Mouse (Mus musculus) hematopoietic stem cell, adult 5-6 weeks (primary cell): ENCODE data around the gene Pdxdc1. TPM values are rescaled to one million over a fixed set of nuclear protein-coding genes. Genes with fewer than 3 reads are reported as not detected.
"Not testable (repeated sequence)": the region's sequence is repeated elsewhere in the genome, so short reads cannot be mapped to it uniquely, and the experiment has no call there.

Experiments used
- ATAC-seq, 2 experiments: fragments of 125-278 bp in 1 of 2; replicated peaks in 1 of 2; 2 replicates each; pipeline ENCODE4 v1.8.0; 2016 to 2017; ENCODE audit warnings: inconsistent platforms in 2 of 2, mild to moderate bottlenecking in 2 of 2, moderate number of reproducible peaks in 2 of 2, low read depth in 1 of 2, moderate TSS enrichment in 1 of 2; ENCODE audit not compliant: low FRiP score in 2 of 2, poor library complexity in 2 of 2, severe bottlenecking in 2 of 2, insufficient read depth in 1 of 2, low TSS enrichment in 1 of 2
- total RNA-seq: library from RNA; stranded (forward); fragments of 172-1452, 232-1000 nt; gene quantifications from 2 replicates; pipeline ENCODE4 v1.2.3, GENCODE M21; 2017

Pdxdc1 gene
- total RNA-seq, 1 experiment from 2014 or later, result 109 TPM

DNA sequence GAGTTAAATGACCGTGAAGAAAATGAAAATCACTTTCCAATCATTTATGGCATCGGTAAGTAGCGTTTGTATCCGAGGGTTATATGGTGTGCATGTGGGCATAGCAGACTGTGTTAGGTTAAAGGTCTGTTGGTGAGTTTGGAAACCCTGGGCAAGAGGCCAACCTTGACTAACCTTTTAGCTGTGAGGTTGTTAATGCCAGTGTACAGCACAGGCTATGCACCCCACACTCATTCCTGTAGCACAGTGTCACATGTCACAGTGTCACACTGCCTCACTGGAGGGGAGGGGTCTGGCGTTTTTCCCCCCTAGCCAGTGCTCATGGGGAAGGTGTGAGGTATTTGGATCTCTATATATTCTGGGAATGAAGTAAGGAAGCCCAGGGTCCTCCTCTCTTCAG is 71.3 kb downstream of the Pdxdc1 start:
- no peak for ATAC-seq

DNA sequence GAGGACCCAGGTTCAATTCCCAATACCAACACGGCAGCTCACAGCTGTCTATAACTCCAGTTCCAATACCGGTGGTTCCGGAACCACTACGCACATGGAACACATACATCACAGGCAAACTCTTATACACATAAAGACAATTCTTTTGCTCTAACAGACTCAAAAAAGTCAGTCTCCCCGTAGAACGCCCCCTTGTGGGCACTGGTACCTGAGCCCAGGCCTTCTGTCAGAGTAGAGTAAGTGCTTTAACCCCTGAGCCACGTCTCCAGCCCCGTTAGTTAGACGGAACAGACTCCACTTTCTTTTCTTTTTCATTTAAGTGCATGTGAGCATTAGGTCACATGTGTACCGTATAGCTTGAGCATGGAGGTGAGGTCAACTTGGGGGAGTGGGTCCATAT is 72.5 kb downstream of the Pdxdc1 start:
- ATAC-seq, result no peak

DNA sequence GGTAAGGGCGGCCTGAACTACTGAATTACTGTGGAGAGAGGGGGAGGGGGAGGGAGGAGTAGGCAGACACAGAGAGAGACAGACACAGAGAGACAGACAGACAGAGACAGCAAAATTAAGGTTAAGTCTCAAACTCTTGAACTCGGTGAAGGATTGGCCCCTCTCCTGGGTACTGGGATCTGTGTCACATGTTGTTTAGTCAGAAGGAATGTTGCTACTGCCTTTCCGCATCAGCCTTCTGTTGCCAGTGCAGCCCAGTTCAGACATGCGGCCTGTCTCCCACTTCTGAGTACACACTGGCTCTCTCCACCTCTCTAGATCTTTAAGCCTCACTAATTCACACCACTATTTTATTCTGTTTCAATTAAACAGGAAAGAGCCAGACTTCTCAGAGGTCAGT is 76.4 kb downstream of the Pdxdc1 start:
- no peak for ATAC-seq

DNA sequence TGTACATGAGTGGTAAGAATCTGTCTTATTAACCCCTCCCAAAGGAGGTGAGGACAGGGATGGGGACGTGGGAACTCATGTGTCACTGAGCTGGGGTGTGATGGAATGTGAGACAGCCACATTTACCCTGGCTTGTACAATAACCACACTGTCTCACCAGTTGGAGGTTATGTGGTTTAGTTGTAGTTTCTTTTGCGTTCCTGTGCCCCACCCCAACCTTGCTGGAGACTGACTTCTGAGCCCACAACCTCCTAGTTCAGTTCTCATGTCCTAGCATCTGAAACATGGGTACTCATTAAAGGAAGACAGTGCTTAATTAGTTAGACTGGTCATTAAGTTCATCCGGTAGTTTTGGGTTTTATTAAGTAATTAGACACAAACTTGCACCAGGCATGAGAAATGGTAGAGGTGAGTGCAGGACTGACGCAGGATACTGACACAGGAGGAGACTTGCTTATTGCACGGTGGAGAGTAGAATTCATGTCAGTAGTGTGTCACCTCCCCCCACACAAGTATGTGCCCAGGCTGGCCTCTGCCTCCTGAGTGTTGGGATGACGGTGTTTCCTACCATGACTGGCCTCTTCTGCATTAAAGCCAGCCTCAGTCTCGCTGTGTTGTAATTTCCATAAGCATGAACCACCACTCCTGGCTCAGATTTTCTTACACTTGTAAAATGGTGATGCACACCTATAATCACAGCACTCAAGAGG is 77.0 kb downstream of the Pdxdc1 start:
- no peak for ATAC-seq

DNA sequence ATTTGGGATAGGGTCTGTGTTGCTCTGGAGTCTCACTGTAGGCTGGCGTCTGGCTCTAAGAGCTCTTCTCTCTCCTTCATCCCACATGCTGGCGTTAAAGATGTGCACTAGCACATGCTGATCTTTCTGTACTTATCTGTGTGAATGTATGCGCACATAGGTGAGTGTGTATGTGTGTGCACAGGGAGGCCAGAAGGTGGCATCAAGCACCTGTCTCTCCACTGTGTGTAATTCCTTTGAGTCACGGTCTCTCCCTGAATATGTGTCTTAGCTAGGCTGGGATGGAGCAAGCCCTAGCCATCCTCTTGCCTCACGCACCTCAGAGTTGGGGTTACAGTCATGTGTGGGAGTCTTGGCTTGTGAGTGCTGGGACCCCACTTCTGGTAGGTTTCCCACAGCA is 82.2 kb downstream of the Pdxdc1 start:
- ATAC-seq, result no peak

DNA sequence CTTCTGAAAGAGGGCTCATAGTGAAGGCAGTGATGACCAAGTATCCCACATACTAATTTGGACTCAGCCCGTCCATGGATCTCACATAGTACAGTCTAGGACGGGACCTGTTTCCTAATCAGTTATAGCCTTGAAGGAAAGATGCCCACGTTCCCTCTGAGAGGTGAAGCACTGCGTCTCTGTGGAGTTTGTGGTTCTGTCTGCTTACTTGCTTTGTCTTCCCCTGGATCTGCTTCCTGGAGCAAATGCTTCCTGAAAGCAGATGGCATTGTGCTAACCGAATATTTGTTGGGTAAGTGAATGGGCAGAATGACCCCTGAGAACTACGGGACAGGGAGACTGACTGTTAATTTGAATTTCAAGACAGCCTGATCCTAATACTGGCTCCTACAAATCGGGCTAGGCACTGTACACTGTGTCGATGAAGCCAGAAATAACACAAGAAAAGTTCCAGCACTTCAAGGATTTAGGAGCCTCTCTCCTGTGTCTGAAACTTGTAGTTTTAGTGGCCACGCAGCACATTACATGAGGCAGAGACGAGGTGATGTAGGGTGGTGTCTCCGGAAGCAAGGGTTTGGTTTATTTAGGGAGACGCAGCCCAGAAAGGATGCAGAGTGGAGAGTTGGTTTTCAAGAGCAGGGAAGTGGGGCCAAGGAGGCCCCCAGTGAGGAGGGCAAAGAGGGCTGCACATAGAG is 83.0 kb downstream of the Pdxdc1 start:
- peak in 1 of 2 experiments; percentile 5; a peak in 1 of 4 replicates for ATAC-seq

DNA sequence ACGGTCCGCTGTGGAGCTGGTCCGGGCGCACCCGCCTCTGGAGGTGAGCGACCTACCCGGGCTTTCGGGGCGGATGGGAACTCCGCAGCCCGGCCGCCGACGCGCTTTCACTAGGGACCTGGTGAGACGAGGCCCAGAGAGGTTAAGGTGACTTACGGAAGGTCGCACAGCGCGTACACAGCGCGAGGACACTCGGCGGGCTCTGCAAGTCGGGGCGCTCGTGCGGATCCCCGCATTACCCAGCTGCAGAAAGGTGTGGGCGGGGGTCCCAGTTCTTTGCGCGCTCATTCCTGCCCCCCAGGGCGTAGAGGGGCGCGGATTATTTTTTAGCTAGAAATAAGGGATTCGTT is 83.6 kb downstream of the Pdxdc1 start:
- ATAC-seq, result no peak

DNA sequence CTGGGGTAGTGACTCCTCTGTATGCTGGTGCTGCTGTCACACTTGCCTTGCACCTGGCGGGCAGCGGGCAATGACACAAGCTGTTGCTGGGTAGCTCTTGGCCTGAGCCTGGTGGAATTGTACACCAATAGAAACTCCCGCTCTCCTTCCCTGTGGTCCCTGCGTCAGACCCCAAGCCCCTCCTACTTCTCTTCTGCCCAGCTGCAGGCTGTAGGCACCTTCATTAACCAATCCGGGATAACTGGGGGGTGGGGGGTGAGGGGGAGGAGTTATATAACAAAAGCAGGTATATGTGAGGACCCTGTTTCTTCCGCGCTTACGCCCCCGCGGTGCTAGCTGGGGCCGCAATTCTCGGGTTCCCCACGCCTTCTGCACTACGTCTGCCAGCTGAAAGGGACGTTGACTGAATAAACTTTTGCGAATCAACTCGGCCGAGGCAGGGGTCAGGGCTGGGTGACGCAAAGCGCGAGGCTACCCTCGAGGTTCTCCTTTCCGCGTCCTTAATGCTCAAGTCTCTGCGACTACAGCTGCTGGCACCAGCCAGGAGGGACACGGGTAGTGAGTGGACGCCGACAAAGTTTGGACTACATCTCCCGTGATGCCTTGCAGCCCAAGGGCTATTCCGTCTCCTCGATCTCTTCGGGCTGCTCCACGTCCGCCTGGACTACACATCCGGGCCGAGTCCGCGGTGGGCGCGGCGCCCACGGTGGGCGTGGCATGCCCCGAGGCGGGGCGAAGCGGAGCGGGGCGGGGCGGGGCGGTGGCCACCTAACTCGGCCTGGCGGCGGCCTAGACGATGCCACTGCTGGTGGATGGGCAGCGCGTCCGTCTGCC is 84.2 kb downstream of the Pdxdc1 start, which contains the start of gene Ntan1:
Ntan1 (plus strand) TSS at position 286 of the 834 bp plus-strand sequence.
- ATAC-seq, result peak; percentile 91 to 92

DNA sequence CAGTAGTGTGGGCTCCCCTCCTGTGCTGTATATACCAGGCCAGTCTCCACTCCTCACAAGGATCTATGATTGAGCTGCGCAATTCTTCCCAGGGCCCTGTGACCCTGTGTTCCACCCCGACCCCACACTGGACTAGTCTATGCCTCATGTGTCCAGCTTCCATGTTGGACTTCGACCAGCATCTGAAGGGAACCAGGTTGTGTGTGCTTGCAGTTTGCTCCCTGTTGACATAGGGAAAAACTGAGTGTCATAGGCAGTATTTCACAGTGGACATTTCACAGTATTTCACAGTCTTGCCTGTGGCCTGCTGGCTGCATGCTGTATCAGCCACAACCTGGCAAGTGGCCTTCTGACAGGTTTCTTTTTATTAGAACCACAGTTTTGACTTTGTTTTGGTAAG is 89.7 kb downstream of the Pdxdc1 start:
- no peak for ATAC-seq

DNA sequence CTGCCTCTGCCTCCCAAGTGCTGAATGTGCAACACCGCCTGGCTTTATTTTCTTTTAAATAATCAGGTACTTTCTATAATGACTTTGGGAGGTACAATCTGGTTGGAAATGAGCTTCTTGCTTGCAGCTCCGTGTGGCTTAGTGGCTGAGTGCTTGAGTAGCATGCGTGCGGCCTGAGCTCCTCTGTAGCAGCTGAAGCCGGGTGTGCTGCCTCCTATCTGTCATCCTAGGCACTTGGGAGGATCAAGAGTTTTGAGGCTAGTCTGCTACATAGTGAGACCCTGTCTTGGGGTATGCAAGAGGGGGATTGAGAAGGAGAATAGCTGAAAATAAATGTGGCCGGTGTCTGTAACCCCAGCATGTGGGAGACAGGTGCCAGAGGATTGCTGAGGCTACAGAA is 90.8 kb downstream of the Pdxdc1 start:
- no peak for ATAC-seq

DNA sequence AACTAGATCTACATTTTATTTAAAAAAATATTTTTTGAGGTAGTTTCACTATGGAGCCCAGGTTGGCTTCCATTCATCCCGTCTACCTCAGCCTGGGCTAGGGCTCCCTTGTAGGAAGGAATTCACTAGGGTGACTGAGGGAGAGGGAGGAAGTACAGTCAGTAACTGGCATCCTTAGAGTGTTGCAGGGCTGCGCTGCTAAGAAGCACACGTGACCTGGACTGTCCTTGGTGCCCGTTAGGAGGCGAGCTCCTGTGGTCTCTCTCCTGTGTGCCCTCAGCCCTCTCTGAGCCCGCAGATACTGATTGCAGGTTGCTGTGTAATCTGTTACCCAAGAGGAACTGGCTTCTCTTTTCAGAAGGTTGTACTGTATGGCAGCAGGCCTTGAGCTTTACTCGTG is 94.5 kb downstream of the Pdxdc1 start:
- ATAC-seq, result peak in 1 of 2 experiments; percentile 36; a peak in 1 of 4 replicates

DNA sequence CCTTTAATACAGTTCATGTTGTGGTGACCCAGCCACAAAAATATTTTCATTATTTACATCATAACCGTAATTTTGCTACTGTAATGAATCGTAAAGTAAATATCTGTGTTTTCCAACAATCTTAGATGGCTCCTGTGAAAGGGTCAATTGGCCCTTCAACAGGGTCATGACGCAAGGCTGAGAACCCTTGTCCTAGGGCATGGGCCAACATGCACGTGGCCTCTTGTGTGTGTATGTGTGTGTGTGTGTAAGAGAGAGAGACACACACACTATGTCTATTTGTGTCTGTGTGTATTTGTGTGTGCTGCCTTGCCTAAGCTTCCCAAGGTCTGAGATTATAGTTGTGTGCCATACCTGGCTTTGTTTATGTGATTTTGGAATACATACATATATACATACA is 95.3 kb downstream of the Pdxdc1 start:
- ATAC-seq, result no peak

DNA sequence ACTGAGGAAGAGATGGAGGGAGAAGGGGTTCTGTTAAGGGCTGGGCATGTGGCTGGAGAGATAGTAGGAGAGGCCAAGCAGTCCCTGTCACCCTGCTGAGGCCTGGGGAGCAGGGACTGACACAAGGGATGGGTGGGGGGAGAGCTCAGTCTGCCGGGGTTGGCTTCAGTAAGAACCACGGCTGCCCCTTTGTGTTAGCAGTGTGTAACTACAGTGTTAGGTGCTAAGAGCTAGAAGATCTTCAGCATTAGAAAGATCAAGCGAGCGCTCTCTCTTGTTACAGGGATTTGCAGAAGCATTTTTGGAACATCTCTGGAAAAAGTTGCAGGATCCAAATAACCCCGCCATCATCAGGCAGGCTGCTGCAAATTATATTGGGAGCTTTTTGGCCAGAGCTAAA is 98.3 kb downstream of the Pdxdc1 start:
- no peak for ATAC-seq

DNA sequence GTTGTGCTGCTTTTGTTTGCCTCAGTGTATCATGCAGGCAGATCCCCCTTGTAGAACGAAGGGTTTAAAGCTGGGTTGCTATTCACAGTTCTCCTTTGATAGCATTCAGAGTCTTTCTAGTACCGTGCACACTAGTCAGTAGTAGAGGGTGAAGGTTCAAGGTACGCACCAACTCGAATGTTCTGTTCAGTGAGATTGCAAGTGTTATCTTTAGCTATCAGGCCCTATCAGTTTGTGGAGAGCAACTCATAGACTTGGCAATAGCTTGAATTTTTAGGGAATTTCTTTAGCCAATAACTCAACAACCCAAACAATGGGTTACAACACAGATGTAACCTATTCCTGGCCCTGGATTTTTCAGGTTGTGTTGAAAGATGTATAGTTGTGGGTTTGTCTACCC is 101.7 kb downstream of the Pdxdc1 start:
- ATAC-seq, result no peak

DNA sequence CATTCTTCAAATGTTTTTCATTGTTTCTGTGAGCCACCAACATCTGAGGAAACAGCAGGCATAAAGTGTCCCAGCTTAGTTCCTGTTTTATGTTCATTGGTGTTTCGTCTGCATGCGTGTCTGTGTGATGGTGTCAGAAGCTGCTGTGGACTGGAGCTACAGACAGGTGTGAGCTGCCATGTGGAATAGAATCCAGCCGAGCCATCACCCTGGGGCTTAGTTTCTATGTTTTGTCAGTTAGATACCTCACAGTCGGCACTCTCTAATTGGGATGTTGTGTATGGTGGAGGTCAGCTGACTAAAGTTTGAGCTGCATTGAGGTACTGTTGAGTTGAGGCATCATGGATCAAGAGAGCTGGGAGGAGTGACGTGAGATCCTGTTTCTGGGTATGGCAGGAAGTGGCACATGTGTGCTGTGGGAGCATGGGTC is 106.2 kb downstream of the Pdxdc1 start:
- peak; percentile 94 to 96 for ATAC-seq

DNA sequence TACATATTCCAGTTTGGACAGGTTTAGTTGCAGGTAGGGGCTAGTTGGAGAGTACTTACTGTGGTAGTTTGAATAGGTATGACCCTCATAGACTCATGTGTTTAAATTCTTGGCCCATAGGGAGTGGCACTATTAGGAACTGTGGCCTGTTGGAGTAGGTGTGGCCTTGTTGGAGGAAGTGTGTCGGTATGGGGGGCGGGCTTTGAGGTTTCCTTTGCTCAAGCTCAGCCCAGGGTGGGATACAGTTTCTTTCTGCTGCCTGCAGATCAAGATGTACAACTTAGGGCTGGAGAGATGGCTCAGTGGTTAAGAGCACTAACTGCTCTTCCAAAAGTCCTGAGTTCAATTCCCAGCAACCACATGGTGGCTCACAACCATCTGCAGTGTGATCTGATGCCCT is 109.5 kb downstream of the Pdxdc1 start:
- ATAC-seq, result not testable (repeated sequence)

DNA sequence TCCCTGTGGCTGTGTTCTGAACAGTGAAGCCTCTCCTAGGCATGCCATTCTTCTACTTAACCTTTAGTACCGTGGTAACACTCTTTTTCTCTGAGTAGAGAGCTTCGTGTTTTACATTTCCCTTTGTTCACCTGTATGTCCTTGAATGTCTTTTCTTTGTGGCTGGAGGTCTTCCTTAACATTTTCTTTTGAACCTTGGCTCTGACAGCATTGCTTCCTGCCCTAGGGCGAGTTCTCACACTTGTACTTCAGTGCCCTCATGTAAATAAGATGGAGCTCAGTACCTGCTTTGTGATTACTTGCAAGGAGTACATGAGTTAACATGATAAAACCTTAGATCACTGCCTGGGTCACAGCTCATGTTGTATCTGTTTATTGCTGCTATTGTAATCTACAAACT is 117.0 kb downstream of the Pdxdc1 start:
- no peak for ATAC-seq
